Mouse (Mus musculus): ENCODE results near the gene Msi1. TPM values are rescaled to one million over a fixed set of nuclear protein-coding genes. Genes with fewer than 3 reads are reported as not detected.
"Not testable (repeated sequence)": the region's sequence is repeated elsewhere in the genome, so short reads cannot be mapped to it uniquely, and the experiment has no call there.

Gene Msi1
- polyA plus RNA-seq, 1 experiment, result 60.4 TPM

DNA sequence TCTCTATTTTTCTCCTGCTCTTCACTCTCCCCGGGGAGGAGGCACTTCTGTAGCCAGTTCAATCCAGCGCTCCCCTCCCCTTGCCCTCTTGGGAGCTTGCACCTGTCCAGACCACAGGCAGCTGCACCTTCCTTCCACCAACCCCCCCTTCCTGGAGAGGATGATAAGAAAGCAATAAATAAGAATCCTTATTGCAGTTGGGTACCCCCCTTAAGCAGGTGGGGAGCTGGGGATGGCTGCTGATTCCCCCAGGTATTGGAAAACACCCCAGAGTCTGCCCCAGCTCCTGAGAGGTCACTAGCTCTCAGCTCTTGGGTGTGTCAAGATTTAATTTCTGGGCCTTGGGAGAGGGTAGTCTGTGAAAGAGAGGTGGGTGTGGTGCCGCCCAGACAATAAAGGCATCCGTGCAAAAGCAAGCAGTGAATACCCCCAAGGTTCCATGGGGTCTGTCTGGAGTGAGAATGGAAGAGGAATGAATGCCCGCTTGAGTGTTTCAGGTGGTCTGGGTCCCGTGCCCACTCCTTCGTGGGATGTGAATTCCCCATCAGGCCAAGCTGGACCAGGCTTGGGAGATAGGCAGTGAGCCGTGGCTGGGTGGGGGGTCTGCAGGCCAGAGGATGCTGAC lies 6.5 kb downstream of the Msi1 start:
- 35% methylated on average over 8 of the region's 8 CpGs for WGBS
- TF ChIP-seq POLR2A (IDR thresholded peaks at IDR 0.05; ENCODE audit: borderline replicate concordance, insufficient read depth, low read length) (no peak), CTCF (IDR thresholded peaks at IDR 0.05; ENCODE audit: borderline replicate concordance, insufficient read depth, low read depth, low read length) (no peak)
- no peak for DNase-seq
- peaks cover 19% of the 10 kb centered on the region for H3K4me1 ChIP-seq (ENCODE audit: control insufficient read depth, insufficient read depth, low read length)
- no peaks in the 10 kb centered on the region for H3K27me3 ChIP-seq (ENCODE audit: control insufficient read depth, insufficient read depth, low read length)
- peak overlapping the region; percentile 23 for H3K27ac ChIP-seq (ENCODE audit: insufficient read depth, low read length)
- peak overlapping the region; percentile 51 for H3K4me3 ChIP-seq (replicated peaks; ENCODE audit: insufficient read depth, low read depth, low read length)

DNA sequence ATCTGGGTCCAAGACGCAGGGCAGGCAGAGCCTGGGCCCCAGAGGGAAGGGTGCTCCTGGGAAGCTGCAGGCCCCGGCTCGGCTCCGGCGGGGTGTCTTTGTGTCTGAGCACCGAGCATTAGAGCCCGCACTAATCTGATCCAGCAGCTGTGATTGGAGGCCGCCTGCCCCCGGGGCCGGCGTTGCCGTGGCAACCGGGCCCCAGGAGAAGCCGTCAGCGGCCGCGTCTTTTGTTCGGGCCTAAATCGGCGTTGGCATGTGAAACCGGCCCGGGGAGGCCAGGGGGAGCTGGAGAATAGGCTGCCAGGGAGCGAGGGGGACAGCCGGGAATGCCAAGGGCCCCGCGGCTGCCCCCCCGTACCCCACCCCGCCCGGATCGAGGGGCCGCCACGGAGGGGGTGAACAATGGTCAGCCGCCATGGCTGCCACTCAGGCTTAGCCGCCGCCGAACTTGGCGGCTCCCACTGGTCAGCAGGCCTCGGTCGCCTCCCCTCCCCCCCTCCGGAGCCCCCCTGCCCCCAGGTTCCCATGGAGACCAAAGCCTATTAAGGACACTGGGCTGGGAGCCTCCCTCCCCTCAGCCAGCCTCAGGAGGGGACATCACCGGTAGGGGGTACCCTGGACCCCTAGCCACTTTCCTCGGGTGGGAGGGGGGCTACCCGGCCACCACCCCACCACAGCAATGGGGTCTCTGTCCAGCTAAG lies 7.2 kb downstream of the Msi1 start:
- TF ChIP-seq CTCF (IDR thresholded peaks at IDR 0.05; ENCODE audit: borderline replicate concordance, insufficient read depth, low read depth, low read length) (no peak), POLR2A (IDR thresholded peaks at IDR 0.05; ENCODE audit: borderline replicate concordance, insufficient read depth, low read length) (0 out of 2 replicates have a peak, but pooled peaks have one; percentile 23)
- Histone ChIP-seq H3K4me3 (replicated peaks; ENCODE audit: insufficient read depth, low read depth, low read length) (peak overlapping the region; percentile 51), H3K27ac (ENCODE audit: insufficient read depth, low read length) (peak overlapping the region; percentile 23), H3K27me3 (ENCODE audit: control insufficient read depth, insufficient read depth, low read length) (no peaks in the 10 kb centered on the region), H3K4me1 (ENCODE audit: control insufficient read depth, insufficient read depth, low read length) (peaks cover 19% of the 10 kb centered on the region)
- DNase-seq, result peak; percentile 80 to 86
- WGBS, result 1% methylated on average over 43 of the region's 43 CpGs

DNA sequence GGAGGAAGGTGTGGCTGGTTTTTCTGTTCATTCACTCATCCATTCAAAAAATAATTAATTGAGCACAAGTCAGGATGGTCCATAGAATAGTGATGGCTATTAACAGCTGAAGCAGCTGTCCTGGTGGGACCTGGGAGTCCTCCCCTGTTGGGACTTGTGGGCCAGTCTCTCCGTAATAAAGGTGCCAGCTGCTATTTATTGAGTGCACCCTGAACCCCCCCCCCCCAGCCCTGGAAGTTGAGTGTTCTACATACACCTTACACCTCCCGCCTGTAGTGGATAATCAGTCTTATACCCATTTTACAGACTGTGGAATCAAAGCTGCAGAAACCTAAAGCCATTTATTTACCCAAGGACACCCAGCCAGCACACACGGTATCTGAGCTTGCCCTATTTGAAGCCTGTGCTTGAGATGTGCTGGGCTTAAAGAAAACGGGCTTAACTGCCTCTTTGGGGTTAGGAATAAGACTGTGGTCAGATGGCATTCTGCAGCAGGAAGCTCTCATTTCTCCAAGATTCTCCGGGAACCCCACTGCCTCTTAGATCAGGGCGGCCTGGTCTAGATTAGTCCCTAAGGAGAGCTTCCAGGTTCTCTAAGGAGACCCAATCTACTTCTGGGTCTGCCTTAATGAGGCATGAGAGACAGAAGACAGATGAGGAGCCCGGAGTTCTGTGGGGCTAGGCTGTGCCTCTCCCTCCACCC lies 8.0 kb downstream of the Msi1 start:
- no peaks in the 10 kb centered on the region for H3K27me3 ChIP-seq (ENCODE audit: control insufficient read depth, insufficient read depth, low read length)
- H3K4me1 ChIP-seq (ENCODE audit: control insufficient read depth, insufficient read depth, low read length), result peaks cover 19% of the 10 kb centered on the region
- TF ChIP-seq CTCF (IDR thresholded peaks at IDR 0.05; ENCODE audit: borderline replicate concordance, insufficient read depth, low read depth, low read length) (no peak), POLR2A (IDR thresholded peaks at IDR 0.05; ENCODE audit: borderline replicate concordance, insufficient read depth, low read length) (no peak)
- DNase-seq, result no peak
- no peak overlapping the region for H3K4me3 ChIP-seq (replicated peaks; ENCODE audit: insufficient read depth, low read depth, low read length)
- peak overlapping the region; percentile 12; the same call in 1 of the 2 replicates for H3K27ac ChIP-seq (ENCODE audit: insufficient read depth, low read length)
- 64% methylated on average over 7 of the region's 7 CpGs for whole genome bisulfite sequencing

DNA sequence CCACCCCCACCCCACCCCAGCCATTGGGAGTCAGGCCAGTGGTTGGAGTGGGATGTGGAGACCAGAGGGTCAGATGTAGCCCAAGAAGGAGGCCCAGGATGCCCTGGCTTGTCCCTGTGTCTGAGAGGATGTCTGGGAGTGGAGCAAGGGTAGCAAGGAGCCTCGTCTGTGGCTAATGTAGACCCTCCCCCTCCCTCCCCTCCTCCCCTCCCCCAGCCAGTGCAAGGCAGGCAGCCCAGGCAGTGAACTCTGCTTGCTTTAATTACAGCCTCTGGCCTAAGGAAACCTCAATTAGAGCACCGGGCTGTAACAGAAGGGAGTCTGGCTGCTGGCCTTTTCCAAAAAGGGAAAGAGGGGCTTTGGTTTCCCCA lies 8.5 kb downstream of the Msi1 start:
- 65% methylated on average over 2 of the region's 2 CpGs for WGBS
- peaks cover 19% of the 10 kb centered on the region for H3K4me1 ChIP-seq (ENCODE audit: control insufficient read depth, insufficient read depth, low read length)
- no peak overlapping the region for H3K27ac ChIP-seq (ENCODE audit: insufficient read depth, low read length)
- DNase-seq, result no peak
- TF ChIP-seq POLR2A (IDR thresholded peaks at IDR 0.05; ENCODE audit: borderline replicate concordance, insufficient read depth, low read length) (no peak), CTCF (IDR thresholded peaks at IDR 0.05; ENCODE audit: borderline replicate concordance, insufficient read depth, low read depth, low read length) (no peak)
- H3K27me3 ChIP-seq (ENCODE audit: control insufficient read depth, insufficient read depth, low read length), result no peaks in the 10 kb centered on the region
- H3K4me3 ChIP-seq (replicated peaks; ENCODE audit: insufficient read depth, low read depth, low read length), result no peak overlapping the region

DNA sequence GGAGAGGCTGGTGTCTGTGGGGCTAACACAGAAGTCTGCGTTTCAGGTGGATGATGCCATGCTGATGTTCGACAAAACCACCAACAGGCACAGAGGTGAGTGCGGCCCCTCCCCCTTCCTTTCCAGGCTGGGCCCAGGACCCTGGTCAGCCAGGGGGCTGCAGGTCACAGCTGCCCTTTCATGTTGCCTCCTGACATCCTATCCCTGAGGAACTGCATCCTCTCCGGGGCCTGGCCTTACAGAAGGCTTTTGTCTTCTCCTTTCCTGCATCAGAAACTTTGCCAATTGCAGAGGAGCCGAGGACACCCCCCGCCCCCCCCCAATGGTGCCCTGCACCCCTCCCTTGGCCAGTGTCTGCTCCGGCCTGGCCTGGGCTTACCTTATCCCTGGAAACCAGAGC lies 9.3 kb downstream of the Msi1 start:
- no peak overlapping the region for H3K27ac ChIP-seq (ENCODE audit: insufficient read depth, low read length)
- no peak for TF ChIP-seq POLR2A (IDR thresholded peaks at IDR 0.05; ENCODE audit: borderline replicate concordance, insufficient read depth, low read length)
- no peak for TF ChIP-seq CTCF (IDR thresholded peaks at IDR 0.05; ENCODE audit: borderline replicate concordance, insufficient read depth, low read depth, low read length)
- no peak for DNase-seq
- H3K4me3 ChIP-seq (replicated peaks; ENCODE audit: insufficient read depth, low read depth, low read length), result no peak overlapping the region
- WGBS, result 39% methylated on average over 7 of the region's 7 CpGs
- peaks cover 19% of the 10 kb centered on the region for H3K4me1 ChIP-seq (ENCODE audit: control insufficient read depth, insufficient read depth, low read length)
- no peaks in the 10 kb centered on the region for H3K27me3 ChIP-seq (ENCODE audit: control insufficient read depth, insufficient read depth, low read length)

DNA sequence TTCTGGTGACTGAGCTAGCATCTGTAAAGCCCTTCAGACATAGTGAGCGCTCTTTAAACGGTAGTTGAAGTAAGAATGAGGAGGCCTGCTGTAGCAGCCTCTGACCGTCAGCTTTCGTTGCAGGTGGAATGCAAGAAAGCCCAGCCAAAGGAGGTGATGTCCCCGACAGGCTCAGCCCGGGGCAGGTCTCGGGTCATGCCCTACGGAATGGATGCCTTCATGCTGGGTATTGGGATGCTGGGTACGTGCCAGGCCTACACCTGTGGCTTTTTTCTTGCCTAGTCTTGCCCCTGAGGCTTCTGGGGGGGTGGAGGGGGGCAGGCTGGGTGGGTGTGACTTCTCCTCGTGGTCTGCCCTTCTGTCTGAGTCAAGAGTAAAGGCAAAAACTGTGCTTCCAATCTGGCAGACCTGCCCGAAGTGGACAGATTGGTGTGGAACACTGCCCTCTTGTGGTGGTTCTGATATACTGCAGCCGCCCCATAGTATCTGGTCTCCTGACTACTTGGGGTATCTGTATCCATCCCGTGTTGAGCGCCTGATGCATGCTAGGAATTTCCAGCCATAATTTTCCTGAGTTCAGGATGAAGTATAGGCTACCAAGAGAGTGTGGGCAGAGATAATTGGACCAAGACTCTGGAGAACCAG lies 11.9 kb downstream of the Msi1 start:
- peak; percentile 89 for TF ChIP-seq CTCF (IDR thresholded peaks at IDR 0.05; ENCODE audit: borderline replicate concordance, insufficient read depth, low read depth, low read length)
- TF ChIP-seq POLR2A (IDR thresholded peaks at IDR 0.05; ENCODE audit: borderline replicate concordance, insufficient read depth, low read length), result no peak
- Histone ChIP-seq H3K4me3 (replicated peaks; ENCODE audit: insufficient read depth, low read depth, low read length) (no peak overlapping the region), H3K27me3 (ENCODE audit: control insufficient read depth, insufficient read depth, low read length) (no peaks in the 10 kb centered on the region), H3K4me1 (ENCODE audit: control insufficient read depth, insufficient read depth, low read length) (peaks cover 3% of the 10 kb centered on the region; the same call in 1 of the 2 replicates), H3K27ac (ENCODE audit: insufficient read depth, low read length) (no peak overlapping the region)
- DNase-seq, result peak; percentile 77 to 84
- WGBS, result 18% methylated on average over 14 of the region's 14 CpGs

DNA sequence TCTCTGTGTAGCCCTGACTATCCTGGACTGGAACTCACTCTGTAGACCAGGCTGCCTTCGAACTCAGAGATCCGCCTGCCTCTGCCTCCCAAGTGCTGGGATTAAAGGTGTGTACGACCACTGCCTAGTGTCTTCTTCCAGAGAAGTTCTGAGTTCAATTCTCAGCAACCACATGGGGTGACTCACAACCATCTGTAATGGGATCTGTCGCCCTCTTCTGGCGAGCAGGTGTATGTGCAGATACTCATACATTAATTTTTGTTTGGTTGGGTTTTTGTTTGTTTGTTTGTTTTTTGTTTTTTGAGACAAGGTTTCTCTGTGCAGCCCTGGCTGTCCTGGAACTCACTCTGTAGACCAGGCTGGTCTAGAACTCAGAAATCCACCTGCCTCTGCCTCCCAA lies 13.3 kb downstream of the Msi1 start:
- DNase-seq; H3K4me3 ChIP-seq (replicated peaks; ENCODE audit: insufficient read depth, low read depth, low read length); H3K27ac ChIP-seq (ENCODE audit: insufficient read depth, low read length); H3K4me1 ChIP-seq (ENCODE audit: control insufficient read depth, insufficient read depth, low read length); H3K27me3 ChIP-seq (ENCODE audit: control insufficient read depth, insufficient read depth, low read length): not testable (repeated sequence)
- peak; percentile 59 for TF ChIP-seq CTCF (IDR thresholded peaks at IDR 0.05; ENCODE audit: borderline replicate concordance, insufficient read depth, low read depth, low read length)
- WGBS, result 73% methylated on average over 5 of the region's 5 CpGs

Measured in cerebellum, adult 2 months (tissue).